Mouse (Mus musculus) midbrain, embryonic 13.5 days (tissue): ENCODE measurements around the gene Xkr7. TPM values are rescaled to one million over a fixed set of nuclear protein-coding genes. Genes with fewer than 3 reads are reported as not detected.

Experiments used
- ATAC-seq: fragments of 200-750 bp; cut with Nextera tagmentation; 2 replicates; pipeline ENCODE4 v1.8.0; 2017; ENCODE audit warnings: mild to moderate bottlenecking, moderate TSS enrichment, moderate library complexity
- H3K27ac ChIP-seq: fragments of 300-500 bp; sonication (generic); 2 replicates; pipeline ENCODE4 v1.5.1; 2015; ENCODE audit warnings: inconsistent platforms, mild to moderate bottlenecking, moderate library complexity
- H3K27me3 ChIP-seq: fragments of 300-500 bp; sonication (generic); 2 replicates; pipeline ENCODE4 v1.6.1; 2015; ENCODE audit warnings: mild to moderate bottlenecking, inconsistent platforms
- H3K36me3 ChIP-seq: fragments of 300-500 bp; sonication (generic); 2 replicates; pipeline ENCODE4 v1.6.1; 2015; ENCODE audit warnings: mild to moderate bottlenecking, inconsistent platforms
- H3K4me1 ChIP-seq: fragments of 300-500 bp; sonication (generic); replicated peaks from 2 replicates; pipeline ENCODE4 v1.6.1; 2015; ENCODE audit warnings: inconsistent platforms
- H3K4me2 ChIP-seq: fragments of 300-500 bp; sonication (generic); replicated peaks from 2 replicates; pipeline ENCODE4 v1.6.1; 2015; ENCODE audit warnings: moderate library complexity, mild to moderate bottlenecking, inconsistent platforms
- H3K4me3 ChIP-seq: fragments of 300-500 bp; sonication (generic); replicated peaks from 2 replicates; pipeline ENCODE4 v1.5.1; 2015; ENCODE audit warnings: mild to moderate bottlenecking, inconsistent platforms
- H3K9ac ChIP-seq: fragments of 300-500 bp; sonication (generic); replicated peaks from 2 replicates; pipeline ENCODE4 v1.6.1; 2015; ENCODE audit warnings: mild to moderate bottlenecking, inconsistent platforms
- H3K9me3 ChIP-seq: fragments of 300-500 bp; sonication (generic); 2 replicates; pipeline ENCODE4 v1.6.1; 2016; ENCODE audit warnings: mild to moderate bottlenecking, inconsistent platforms
- WGBS: fragments of 180-500 bp; shearing (Covaris S2); methylation state at CpG from one replicate; pipeline ENCODE4 v1.1.7; 2015; 5-methylcytosine and 5-hydroxymethylcytosine counted together
- polyA plus RNA-seq: library from polyadenylated mRNA; unstranded; fragments of >200 nt; fragmentation: Nextera tagmentation; extraction: Ambion mirVana; gene quantifications from 2 replicates; pipeline ENCODE4 v1.2.1, GENCODE M21; 2015

The Xkr7 gene
- polyA plus RNA-seq, 1 experiment from 2014 or later = 2.0 TPM

DNA sequence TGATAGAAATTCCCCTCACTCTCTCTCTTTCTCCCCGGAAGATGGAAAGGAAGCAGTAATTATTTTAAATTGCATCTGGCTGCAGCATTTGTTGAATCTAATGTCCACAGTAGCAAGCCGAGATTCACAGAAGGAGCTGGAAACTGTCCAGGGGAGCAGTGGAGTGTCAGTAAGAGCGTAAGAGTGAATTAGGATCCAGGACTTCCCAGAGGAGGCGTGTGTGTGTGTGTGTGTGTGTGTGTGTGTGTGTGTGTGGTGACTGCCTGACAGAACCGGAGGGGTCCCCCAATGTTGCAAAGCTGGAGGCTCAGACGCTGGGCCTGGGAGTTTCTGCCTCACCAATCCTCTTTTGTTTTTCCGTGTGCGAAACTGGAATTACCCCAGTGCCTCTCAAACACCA, 15.8 kb upstream of the Xkr7 start:
- H3K9me3 ChIP-seq = no peaks in the 10 kb centered on the region
- H3K9ac ChIP-seq = 0 out of 2 replicates have a peak overlapping the region, but pooled peaks have one; percentile 24
- H3K27ac ChIP-seq = no peak overlapping the region
- no peak for ATAC-seq
- peak overlapping the region; percentile 87 for H3K4me2 ChIP-seq
- peaks cover 11% of the 10 kb centered on the region for H3K27me3 ChIP-seq
- 46% methylated on average over 8 of the region's 8 CpGs for WGBS
- peaks cover 28% of the 10 kb centered on the region for H3K36me3 ChIP-seq
- peak overlapping the region; percentile 88; the same call in 1 of the 2 replicates for H3K4me3 ChIP-seq
- peaks cover 18% of the 10 kb centered on the region for H3K4me1 ChIP-seq

DNA sequence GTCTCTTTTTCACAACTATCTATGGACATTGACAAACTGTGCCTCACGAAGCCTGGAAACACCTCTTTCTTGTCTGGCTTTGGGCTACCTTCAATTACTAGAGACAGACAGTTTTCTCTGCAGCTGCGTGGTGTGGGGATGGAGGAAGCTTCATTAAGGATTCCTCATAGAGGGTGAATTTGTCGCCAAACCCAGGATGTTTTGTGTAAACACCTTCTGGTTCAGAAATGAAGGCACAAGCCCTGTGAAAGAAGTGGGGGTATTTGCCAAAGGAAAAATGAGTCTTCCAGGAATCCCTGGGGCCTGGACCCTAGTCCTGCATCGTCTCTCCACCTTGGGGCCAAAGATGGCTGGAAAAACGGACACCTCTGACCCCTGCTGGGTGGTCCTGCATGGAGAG, 14.9 kb upstream of the Xkr7 start:
- ATAC-seq = no peak
- Histone ChIP-seq H3K4me1 (peaks cover 18% of the 10 kb centered on the region), H3K4me2 (no peak overlapping the region), H3K4me3 (no peak overlapping the region), H3K9me3 (no peaks in the 10 kb centered on the region), H3K27me3 (peaks cover 11% of the 10 kb centered on the region), H3K27ac (no peak overlapping the region), H3K9ac (0 out of 2 replicates have a peak overlapping the region, but pooled peaks have one; percentile 39), H3K36me3 (peaks cover 19% of the 10 kb centered on the region)
- 46% methylated on average over 5 of the region's 5 CpGs for WGBS

DNA sequence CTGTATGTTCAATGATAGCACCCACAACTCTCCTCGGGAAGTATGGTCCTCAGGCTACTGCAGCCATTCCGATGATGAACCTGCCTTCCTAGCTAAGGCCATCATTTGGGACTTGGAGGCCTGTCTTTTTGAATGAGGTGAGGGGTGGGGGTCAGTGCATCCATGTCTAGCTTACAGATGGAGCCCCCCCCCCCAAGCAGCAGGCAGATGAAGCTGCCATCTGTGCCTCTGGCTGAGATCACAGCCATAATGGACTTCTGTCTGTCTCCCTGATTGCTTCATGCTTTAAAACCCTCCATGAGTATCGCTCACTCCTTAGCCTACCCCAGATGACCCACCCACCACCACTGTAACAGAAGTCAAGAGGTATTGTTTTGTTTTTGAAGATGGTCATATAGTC, 12.3 kb upstream of the Xkr7 start:
- H3K27me3 ChIP-seq = peaks cover 11% of the 10 kb centered on the region
- H3K36me3 ChIP-seq = no peaks in the 10 kb centered on the region
- H3K4me2 ChIP-seq = no peak overlapping the region
- H3K4me3 ChIP-seq = no peak overlapping the region
- no peaks in the 10 kb centered on the region for H3K9me3 ChIP-seq
- no peak overlapping the region for H3K9ac ChIP-seq
- 89% methylated on average over 3 of the region's 3 CpGs for WGBS
- ATAC-seq = no peak
- no peak overlapping the region for H3K27ac ChIP-seq
- peaks cover 8% of the 10 kb centered on the region for H3K4me1 ChIP-seq

DNA sequence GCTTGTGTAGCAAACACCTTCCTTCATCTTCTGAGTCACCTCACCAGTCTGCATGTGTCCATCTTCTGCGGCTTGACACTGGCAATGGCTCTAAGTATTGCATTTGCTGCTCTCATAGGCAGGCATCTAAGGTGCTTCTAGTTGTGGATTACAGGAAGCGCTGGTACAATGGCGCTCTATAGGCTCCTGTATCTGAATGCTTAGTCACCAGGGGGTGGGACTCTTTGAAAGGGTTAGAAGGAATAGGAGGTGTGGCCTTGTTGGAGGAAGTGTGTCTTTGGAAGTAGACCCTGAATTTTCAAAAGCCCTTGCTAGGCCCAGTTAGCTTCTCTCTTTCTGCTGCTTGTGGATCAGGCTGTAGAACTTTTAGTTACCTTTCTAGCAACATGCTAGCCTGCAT, 10.5 kb upstream of the Xkr7 start:
- 60% methylated on average over 3 of the region's 3 CpGs for WGBS
- Histone ChIP-seq H3K4me1 (no peaks in the 10 kb centered on the region), H3K27ac (no peak overlapping the region), H3K9ac (no peak overlapping the region), H3K36me3 (no peaks in the 10 kb centered on the region), H3K9me3 (no peaks in the 10 kb centered on the region), H3K27me3 (peaks cover 11% of the 10 kb centered on the region), H3K4me3 (no peak overlapping the region), H3K4me2 (no peak overlapping the region)
- ATAC-seq = no peak

DNA sequence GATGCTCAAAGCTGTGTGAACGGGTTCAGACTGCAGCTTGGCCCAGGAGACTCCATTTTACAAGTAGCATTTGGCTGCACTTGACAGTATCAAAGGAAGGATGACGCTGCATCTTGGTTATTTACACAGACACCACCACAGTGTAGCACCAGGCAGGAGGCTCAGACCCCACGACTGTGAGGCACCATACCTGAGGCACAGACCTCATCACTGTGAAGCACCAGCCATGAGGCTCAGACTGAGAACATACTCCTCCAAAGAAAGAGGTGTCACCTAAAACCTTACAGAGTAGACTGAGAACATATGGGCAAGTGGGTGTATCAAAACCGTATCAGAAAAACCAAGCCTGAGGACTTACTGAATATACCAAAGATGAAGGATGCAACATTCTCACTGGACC, 8.8 kb upstream of the Xkr7 start:
- Histone ChIP-seq H3K27me3 (peaks cover 9% of the 10 kb centered on the region; the same call in 1 of the 2 replicates), H3K36me3 (no peaks in the 10 kb centered on the region), H3K4me1 (no peaks in the 10 kb centered on the region), H3K4me2 (no peak overlapping the region), H3K9me3 (no peaks in the 10 kb centered on the region), H3K27ac (no peak overlapping the region), H3K4me3 (no peak overlapping the region), H3K9ac (no peak overlapping the region)
- WGBS = 64% methylated on average over 4 of the region's 4 CpGs
- ATAC-seq = no peak

DNA sequence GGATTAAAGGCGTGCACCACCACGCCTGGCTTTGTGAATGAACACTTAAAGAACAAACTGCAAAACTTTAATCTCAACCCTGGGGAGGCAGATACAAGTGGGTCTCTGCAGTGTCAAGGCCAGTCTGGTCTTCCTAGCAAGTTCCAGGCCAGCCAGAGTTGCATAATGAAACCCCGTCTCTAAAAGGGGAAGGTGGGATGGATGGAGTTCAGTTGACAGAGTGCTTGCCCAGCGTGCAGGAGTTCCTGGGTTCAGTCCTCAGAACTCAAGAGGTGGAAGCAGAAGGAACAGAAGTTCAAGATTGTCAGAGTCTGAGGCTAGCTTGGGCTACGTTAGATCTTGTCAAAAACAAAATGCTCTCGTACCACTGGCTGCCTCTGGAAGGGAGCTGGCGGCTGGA, 5.6 kb upstream of the Xkr7 start:
- ATAC-seq = no peak
- no peak overlapping the region for H3K4me2 ChIP-seq
- 88% methylated on average over 7 of the region's 7 CpGs for whole genome bisulfite sequencing
- no peaks in the 10 kb centered on the region for H3K9me3 ChIP-seq
- H3K27ac ChIP-seq = no peak overlapping the region
- H3K9ac ChIP-seq = no peak overlapping the region
- no peaks in the 10 kb centered on the region for H3K36me3 ChIP-seq
- no peak overlapping the region for H3K4me3 ChIP-seq
- peaks cover 9% of the 10 kb centered on the region for H3K27me3 ChIP-seq
- H3K4me1 ChIP-seq = peaks cover 10% of the 10 kb centered on the region

DNA sequence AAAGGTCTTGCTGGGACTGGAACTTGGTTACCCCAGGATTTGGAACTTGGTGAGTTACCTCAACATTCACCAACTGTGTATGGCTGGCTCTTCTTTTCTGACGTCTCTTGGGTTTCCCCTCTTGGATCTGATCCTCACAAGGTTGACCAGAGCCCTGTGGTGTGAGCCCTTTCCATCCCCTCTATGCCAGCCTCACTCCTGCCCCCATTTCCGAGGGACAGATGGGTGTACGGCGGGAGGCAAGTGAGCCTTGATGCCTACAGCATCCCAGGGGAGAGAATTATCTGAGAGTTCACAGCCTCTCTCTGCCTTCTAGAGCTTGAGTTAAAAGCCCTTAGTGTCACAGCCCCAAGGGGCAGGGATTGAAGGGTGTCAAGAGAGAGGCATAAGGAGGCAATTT, 4.2 kb upstream of the Xkr7 start:
- Histone ChIP-seq H3K4me3 (no peak overlapping the region), H3K27me3 (peaks cover 14% of the 10 kb centered on the region), H3K4me2 (no peak overlapping the region), H3K36me3 (no peaks in the 10 kb centered on the region), H3K9ac (no peak overlapping the region), H3K9me3 (no peaks in the 10 kb centered on the region), H3K27ac (no peak overlapping the region), H3K4me1 (peaks cover 13% of the 10 kb centered on the region)
- ATAC-seq = no peak
- WGBS = 63% methylated on average over 4 of the region's 4 CpGs

DNA sequence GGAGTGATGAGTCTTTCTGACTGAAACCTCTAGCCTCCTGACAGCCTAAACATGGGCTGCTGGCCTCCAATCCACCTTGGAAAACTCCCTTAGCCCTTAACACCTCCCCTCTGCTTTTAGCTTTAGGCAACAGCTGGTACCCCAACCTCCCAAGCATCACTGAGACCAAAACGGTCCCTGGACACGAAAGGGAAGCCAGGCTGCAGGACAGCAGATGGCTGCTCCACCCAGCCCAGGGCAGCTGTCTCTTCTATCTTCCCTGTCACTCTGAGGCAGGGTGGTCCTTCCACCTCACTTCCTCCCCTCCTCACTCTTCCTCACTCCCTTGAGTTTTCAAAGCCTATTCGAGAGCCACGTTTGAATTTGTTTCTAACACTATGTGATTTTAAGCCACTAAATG, 1.2 kb upstream of the Xkr7 start:
- Histone ChIP-seq H3K4me2 (no peak overlapping the region), H3K27me3 (peaks cover 17% of the 10 kb centered on the region), H3K4me3 (no peak overlapping the region), H3K4me1 (peaks cover 42% of the 10 kb centered on the region), H3K9ac (no peak overlapping the region), H3K27ac (peak overlapping the region; percentile 81; the same call in 1 of the 2 replicates), H3K9me3 (no peaks in the 10 kb centered on the region), H3K36me3 (no peaks in the 10 kb centered on the region)
- ATAC-seq = no peak
- WGBS = 21% methylated on average over 4 of the region's 4 CpGs

DNA sequence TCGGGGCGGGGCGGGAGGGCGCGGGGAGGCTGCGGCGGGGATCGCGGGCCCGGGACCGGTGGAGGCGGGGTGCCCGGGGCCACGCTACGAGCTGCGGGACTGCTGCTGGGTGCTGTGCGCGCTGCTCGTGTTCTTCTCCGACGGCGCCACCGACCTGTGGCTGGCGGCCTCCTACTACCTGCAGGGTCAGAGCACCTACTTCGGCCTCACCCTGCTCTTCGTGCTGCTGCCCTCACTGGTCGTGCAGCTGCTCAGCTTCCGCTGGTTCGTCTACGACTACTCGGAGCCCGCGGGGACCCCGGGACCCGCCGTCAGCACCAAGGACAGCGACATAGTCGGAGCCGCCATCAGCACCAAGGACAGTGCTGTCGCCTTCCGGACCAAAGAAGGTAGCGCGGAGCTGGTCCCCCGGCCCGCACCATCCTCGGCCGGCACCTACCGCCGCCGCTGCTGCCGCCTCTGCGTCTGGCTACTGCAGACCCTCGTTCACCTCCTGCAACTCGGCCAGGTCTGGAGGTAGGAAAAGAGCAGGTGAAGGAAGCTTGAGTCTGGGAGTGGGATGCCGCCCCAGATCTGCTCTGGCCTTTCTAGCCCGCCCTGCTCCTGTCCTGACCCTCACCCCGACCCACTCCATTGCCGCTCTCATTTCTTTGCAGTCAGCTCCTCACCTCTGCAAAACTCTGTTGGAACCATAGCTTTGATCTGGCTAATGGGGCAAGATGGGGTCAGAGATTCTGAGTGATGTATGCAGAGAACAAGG, 611 bp downstream of the Xkr7 start:
- peak overlapping the region; percentile 81 for H3K4me2 ChIP-seq
- H3K4me3 ChIP-seq = peak overlapping the region; percentile 73
- peak overlapping the region; percentile 81 for H3K27ac ChIP-seq
- peak; percentile 79 for ATAC-seq
- no peaks in the 10 kb centered on the region for H3K9me3 ChIP-seq
- peaks cover 17% of the 10 kb centered on the region for H3K27me3 ChIP-seq
- WGBS = 2% methylated on average over 53 of the region's 58 CpGs
- peak overlapping the region; percentile 72 for H3K9ac ChIP-seq
- H3K4me1 ChIP-seq = peaks cover 60% of the 10 kb centered on the region
- H3K36me3 ChIP-seq = no peaks in the 10 kb centered on the region

DNA sequence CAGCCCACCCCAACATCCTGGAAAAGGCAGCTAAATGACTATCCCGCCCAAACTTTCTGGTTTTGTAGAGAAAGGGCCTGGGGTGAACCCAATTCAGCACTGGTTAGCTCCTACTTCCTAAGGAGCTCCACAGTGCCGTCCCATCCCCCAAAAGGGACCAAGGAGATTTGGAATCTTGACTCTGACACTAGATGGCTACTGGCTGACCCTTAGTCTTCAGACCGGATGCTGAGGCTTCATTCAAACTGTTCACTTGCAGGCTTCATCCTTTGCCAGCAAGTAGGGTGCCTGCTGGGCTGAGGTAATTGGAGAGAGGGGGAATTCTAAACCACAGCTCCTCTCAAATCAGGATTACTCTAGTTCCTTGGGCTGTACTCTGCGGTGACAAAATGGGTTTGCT, 1.3 kb downstream of the Xkr7 start:
- Histone ChIP-seq H3K27ac (0 out of 2 replicates have a peak overlapping the region, but pooled peaks have one; percentile 81), H3K4me2 (peak overlapping the region; percentile 81), H3K4me1 (peaks cover 67% of the 10 kb centered on the region), H3K9ac (peak overlapping the region; percentile 72), H3K36me3 (no peaks in the 10 kb centered on the region), H3K9me3 (no peaks in the 10 kb centered on the region), H3K27me3 (peaks cover 13% of the 10 kb centered on the region), H3K4me3 (peak overlapping the region; percentile 73)
- WGBS = 12% methylated on average over 4 of the region's 4 CpGs
- no peak for ATAC-seq

DNA sequence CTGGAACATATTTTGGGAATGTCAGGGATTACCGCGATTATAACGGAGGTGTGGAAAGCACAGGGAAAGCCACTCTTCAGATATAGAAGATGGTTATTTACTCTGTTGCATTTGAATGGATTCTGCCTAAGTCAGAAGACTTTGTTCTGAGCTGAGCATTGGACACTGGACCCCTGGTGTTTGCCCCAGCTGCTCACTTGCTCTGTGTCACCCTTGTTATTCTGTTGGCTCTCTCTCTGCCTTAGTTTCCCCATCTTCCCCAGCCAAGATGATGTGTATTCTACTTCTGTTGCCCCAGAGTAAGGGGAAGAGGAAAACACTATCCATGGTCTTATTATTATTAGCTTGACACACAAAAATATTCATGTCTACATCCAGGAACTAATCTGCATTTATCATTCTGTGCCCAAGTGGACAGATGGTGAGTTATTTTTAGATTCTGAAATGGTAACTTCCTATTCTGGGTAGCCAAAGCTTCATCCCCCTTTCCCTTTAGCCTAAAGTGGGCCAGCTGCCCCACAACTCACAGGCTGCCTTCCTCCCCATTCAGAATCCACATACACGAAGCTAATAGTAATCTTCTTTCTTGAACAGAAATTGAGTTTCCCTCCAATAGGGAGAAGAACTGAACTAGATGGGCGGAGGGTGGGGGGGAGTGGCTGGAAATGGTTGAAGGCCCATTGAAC, 2.0 kb downstream of the Xkr7 start:
- Histone ChIP-seq H3K27ac (no peak overlapping the region), H3K4me2 (peak overlapping the region; percentile 81), H3K9ac (peak overlapping the region; percentile 72), H3K4me3 (peak overlapping the region; percentile 73), H3K9me3 (no peaks in the 10 kb centered on the region), H3K27me3 (peaks cover 10% of the 10 kb centered on the region), H3K36me3 (no peaks in the 10 kb centered on the region), H3K4me1 (peaks cover 74% of the 10 kb centered on the region)
- ATAC-seq = no peak
- WGBS = 64% methylated on average over 5 of the region's 5 CpGs

DNA sequence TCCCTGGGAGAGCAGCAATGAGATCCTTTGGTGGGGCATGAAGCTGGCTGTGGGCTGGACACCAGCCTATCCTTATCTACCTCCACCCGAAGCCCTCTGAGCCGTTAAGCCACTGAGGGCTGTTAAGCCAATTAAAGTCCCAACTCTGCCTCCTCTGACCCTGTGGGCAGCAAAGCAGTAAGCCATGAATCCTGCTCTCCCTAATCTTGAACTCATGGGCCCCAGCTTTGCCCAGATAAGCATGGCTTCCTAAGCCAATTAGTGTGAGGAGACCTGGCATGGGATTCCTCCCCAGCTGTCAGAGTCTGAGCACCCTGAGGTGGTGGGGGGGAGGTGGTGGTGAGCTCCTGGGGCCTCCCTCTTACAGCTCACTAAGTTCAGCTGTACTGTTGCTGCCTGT, 5.0 kb downstream of the Xkr7 start:
- peaks cover 6% of the 10 kb centered on the region; the same call in 1 of the 2 replicates for H3K27me3 ChIP-seq
- H3K27ac ChIP-seq = no peak overlapping the region; the same call in 1 of the 2 replicates
- H3K9me3 ChIP-seq = no peaks in the 10 kb centered on the region
- WGBS = 15% methylated on average over 2 of the region's 2 CpGs
- peaks cover 63% of the 10 kb centered on the region for H3K4me1 ChIP-seq
- H3K36me3 ChIP-seq = no peaks in the 10 kb centered on the region
- no peak for ATAC-seq
- H3K9ac ChIP-seq = no peak overlapping the region
- H3K4me2 ChIP-seq = no peak overlapping the region
- H3K4me3 ChIP-seq = no peak overlapping the region
